Mouse (Mus musculus) cerebellum, adult 2 months (tissue): Measurements from ENCODE around the gene B4galt2. TPM values are rescaled to one million over a fixed set of nuclear protein-coding genes. Genes with fewer than 3 reads are reported as not detected.

Experiments used
- DNase-seq, 2 experiments: peaks; one replicate each; pipeline ENCODE4 v3.0.0; 2021
- H3K27ac ChIP-seq: fragments of 200-500 bp; 2 replicates; pipeline ENCODE4 v1.5.1; 2012; ENCODE audit warnings: low read length, control low read depth, inconsistent platforms; ENCODE audit not compliant: insufficient read depth
- H3K27me3 ChIP-seq: fragments of 200-500 bp; 2 replicates; pipeline ENCODE4 v1.6.1; 2012; ENCODE audit warnings: inconsistent platforms, mild to moderate bottlenecking, low read length, moderate library complexity; ENCODE audit not compliant: control insufficient read depth, insufficient read depth
- H3K4me1 ChIP-seq: fragments of 200-500 bp; 2 replicates; pipeline ENCODE4 v1.6.1; 2011; ENCODE audit warnings: low read length; ENCODE audit not compliant: control insufficient read depth, insufficient read depth
- H3K4me3 ChIP-seq: fragments of 200-500 bp; replicated peaks from 2 replicates; pipeline ENCODE3; 2011; ENCODE audit warnings: mild to moderate bottlenecking, low read depth, low read length, control low read depth; ENCODE audit not compliant: insufficient read depth
- CTCF ChIP-seq: fragments of 200-500 bp; IDR thresholded peaks from 2 replicates; pipeline ENCODE4 v1.5.1; 2011; ENCODE audit warnings: low read depth, mild to moderate bottlenecking, control low read depth, low read length, moderate library complexity, borderline replicate concordance; ENCODE audit not compliant: insufficient read depth
- POLR2A ChIP-seq: fragments of 200-500 bp; IDR thresholded peaks from 2 replicates; pipeline ENCODE4 v1.6.1; 2011; ENCODE audit warnings: low read length, control low read depth, borderline replicate concordance; ENCODE audit not compliant: insufficient read depth
- WGBS: fragments of 180-500 bp; shearing (Covaris S2); methylation state at CpG from one replicate; pipeline ENCODE4 v1.1.7; 2018; 5-methylcytosine and 5-hydroxymethylcytosine counted together
- polyA plus RNA-seq: library from polyadenylated mRNA; depleted of rRNA; stranded (reverse); fragments of >200 nt; gene quantifications from 2 replicates; pipeline ENCODE4 v1.2.3, GENCODE M21; 2012

B4galt2 gene
- polyA plus RNA-seq, 1 experiment: 42.0 TPM

DNA sequence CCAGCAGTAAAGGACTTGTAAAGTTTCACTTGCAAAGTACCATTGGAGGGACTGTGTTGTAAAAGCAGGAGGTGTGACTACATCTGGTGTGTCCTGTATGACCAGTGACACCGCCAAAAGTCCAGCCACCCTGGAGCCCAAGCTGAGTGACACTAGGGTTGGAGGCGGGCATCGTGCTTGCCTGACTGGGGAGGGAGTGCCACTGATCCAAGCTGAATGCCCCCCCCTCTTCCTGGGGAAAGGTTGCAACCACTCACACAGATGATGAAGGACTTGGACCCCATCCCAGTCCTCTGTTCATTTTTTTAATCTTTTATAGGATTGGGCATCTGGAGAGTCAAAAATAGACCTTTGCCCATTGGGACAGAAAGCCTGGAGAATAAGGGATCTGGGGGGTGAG, 41.7 kb downstream of the B4galt2 start:
- TF ChIP-seq POLR2A (no peak), CTCF (no peak)
- H3K27me3 ChIP-seq: no peaks in the 10 kb centered on the region
- no peaks in the 10 kb centered on the region for H3K4me1 ChIP-seq
- no peak overlapping the region for H3K27ac ChIP-seq
- no peak overlapping the region for H3K4me3 ChIP-seq
- peak in 1 of 2 experiments; percentile 5 for DNase-seq
- 70% methylated on average over 3 of the region's 3 CpGs for WGBS

GRCm38 (mm10) chr4:117840821-117841220, 42.5 kb downstream of the B4galt2 start:
- no peak overlapping the region for H3K4me3 ChIP-seq
- TF ChIP-seq POLR2A (no peak), CTCF (no peak)
- no peaks in the 10 kb centered on the region for H3K27me3 ChIP-seq
- no peak for DNase-seq
- H3K4me1 ChIP-seq: no peaks in the 10 kb centered on the region
- no peak overlapping the region for H3K27ac ChIP-seq
- WGBS: 91% methylated on average over 5 of the region's 5 CpGs

DNA sequence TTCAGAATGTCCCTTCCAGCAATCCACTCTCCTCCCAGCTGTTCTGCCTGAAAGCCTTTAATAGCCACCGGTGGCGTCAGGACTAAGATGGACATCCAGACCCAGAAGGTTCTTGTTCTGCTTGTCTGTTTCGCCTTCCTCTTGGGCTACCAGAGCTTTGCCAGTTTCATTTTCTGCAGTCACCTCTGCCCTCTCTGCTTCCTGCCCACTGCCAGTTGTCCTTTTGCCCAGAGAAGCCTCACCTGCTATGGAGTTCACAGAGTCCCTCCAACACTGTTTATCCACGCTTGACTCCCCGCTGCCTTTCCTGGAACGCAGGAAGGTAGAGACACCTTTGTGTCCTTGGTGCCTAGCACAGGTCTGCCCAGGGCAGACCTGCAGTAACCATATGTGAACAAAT, 43.9 kb downstream of the B4galt2 start:
- Histone ChIP-seq H3K4me1 (no peaks in the 10 kb centered on the region), H3K27me3 (no peaks in the 10 kb centered on the region), H3K4me3 (no peak overlapping the region), H3K27ac (no peak overlapping the region)
- 81% methylated on average over 6 of the region's 6 CpGs for WGBS
- no peak for DNase-seq
- no peak for TF ChIP-seq POLR2A
- no peak for TF ChIP-seq CTCF

DNA sequence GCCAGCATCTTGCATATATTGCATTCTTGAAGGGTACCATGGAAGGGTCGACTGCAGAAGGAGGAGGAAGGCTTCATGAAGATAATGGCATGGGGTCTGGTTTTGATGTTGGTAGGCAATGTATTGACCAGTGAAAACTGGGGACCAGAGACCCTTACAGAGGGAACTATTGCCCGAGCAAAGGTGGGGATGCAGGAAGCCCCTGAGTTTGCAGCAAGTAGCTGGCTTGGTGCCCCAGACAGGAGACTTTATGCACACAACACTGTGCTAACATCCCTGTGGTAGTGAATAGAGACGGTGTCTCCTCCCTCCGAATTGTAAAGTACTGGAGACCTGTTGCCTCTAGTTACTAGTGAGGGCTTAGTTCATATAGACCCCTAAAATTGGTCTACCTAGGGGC, 46.0 kb downstream of the B4galt2 start:
- no peak for DNase-seq
- no peak for TF ChIP-seq CTCF
- no peak for TF ChIP-seq POLR2A
- H3K4me1 ChIP-seq: no peaks in the 10 kb centered on the region
- H3K4me3 ChIP-seq: no peak overlapping the region
- H3K27ac ChIP-seq: no peak overlapping the region
- WGBS: 48% methylated on average over 4 of the region's 4 CpGs
- H3K27me3 ChIP-seq: no peaks in the 10 kb centered on the region

DNA sequence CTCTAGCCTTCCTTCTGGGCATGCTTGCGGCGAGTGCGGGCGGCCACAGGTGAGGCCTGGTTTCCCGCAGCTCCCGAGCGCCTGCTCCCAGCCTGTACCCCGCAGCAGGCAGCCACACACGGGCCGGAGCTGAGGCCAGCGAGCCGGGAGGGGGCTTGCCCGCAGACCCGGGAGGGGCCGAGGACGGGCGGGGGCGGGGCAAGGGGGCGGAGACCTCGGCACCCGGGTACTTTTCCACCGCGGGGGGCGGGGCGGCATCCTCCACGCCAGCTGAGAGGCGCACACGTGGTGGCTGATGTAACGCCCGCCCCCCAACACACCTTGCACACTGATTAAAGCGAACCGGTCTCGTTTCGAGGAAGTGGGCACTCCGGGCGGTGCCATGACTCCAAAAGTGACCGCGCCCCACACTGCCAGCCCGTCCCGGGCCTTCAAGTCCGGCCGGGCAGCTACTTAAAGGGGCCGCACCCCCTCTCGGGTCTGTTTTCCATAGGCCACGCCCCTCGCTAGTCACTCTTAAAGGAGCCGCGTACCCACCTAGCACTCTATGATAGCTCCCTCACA, 47.0 kb downstream of the B4galt2 start:
- DNase-seq: peak; percentile 87 to 91
- 1% methylated on average over 48 of the region's 48 CpGs for WGBS
- no peaks in the 10 kb centered on the region for H3K27me3 ChIP-seq
- H3K27ac ChIP-seq: peak overlapping the region; percentile 63
- H3K4me1 ChIP-seq: no peaks in the 10 kb centered on the region
- H3K4me3 ChIP-seq: peak overlapping the region; percentile 85
- peak; percentile 42; the same call in 1 of the 2 replicates for TF ChIP-seq POLR2A
- TF ChIP-seq CTCF: no peak

GRCm38 (mm10) chr4:117835531-117836111, 47.7 kb downstream of the B4galt2 start:
- under 1% methylated on average over 60 of the region's 60 CpGs for WGBS
- Histone ChIP-seq H3K4me1 (no peaks in the 10 kb centered on the region), H3K4me3 (peak overlapping the region; percentile 85), H3K27ac (peak overlapping the region; percentile 63), H3K27me3 (no peaks in the 10 kb centered on the region)
- no peak for TF ChIP-seq CTCF
- 0 out of 2 replicates have a peak, but pooled peaks have one; percentile 15 for TF ChIP-seq POLR2A
- peak in 1 of 2 experiments; percentile 61 for DNase-seq

- WGBS: 2% methylated on average over 36 of the region's 36 CpGs
- Histone ChIP-seq H3K4me3 (peak overlapping the region; percentile 85), H3K4me1 (no peaks in the 10 kb centered on the region), H3K27me3 (no peaks in the 10 kb centered on the region), H3K27ac (peak overlapping the region; percentile 63)
- DNase-seq: peak; percentile 60 to 66
- TF ChIP-seq POLR2A: no peak
- TF ChIP-seq CTCF: no peak
These were observed 48.3 kb downstream of the B4galt2 start for GRCm38 (mm10) chr4:117834845-117835530.

GRCm38 (mm10) chr4:117834457-117834844, 48.8 kb downstream of the B4galt2 start, which contains the start of gene Slc6a9:
Gene Slc6a9, plus strand, starts transcription at chr4:117834506.
- H3K27ac ChIP-seq: peak within 1 kb of the TSS; percentile 63
- H3K4me3 ChIP-seq: peak within 1 kb of the TSS; percentile 85
- no peak for DNase-seq
- H3K4me1 ChIP-seq: no peaks in the 10 kb centered on the region
- no peak for TF ChIP-seq CTCF
- TF ChIP-seq POLR2A: no peak
- no peaks in the 10 kb centered on the region for H3K27me3 ChIP-seq
- 36% methylated on average over 3 of the region's 3 CpGs for WGBS
